Mouse (Mus musculus): ENCODE results near the gene Meis2.

Meis2 gene

GRCm38 (mm10) chr2:115901007-115901406, 164.6 kb downstream of the Meis2 start:
- no peak for DNase-seq (ENCODE audit: low read depth, low spot score)
- Histone ChIP-seq H3K36me3 (ENCODE audit: control insufficient read depth, insufficient read depth, low read length, poor library complexity, severe bottlenecking) (no peaks in the 10 kb centered on the region), H3K27me3 (ENCODE audit: control insufficient read depth, insufficient read depth, low read length, poor library complexity, severe bottlenecking) (no peaks in the 10 kb centered on the region)

GRCm38 (mm10) chr2:115897559-115897958, 168.1 kb downstream of the Meis2 start:
- no peaks in the 10 kb centered on the region for H3K36me3 ChIP-seq (ENCODE audit: control insufficient read depth, insufficient read depth, low read length, poor library complexity, severe bottlenecking)
- H3K27me3 ChIP-seq (ENCODE audit: control insufficient read depth, insufficient read depth, low read length, poor library complexity, severe bottlenecking): no peaks in the 10 kb centered on the region
- no peak for DNase-seq (ENCODE audit: low read depth, low spot score)

- Histone ChIP-seq H3K27me3 (ENCODE audit: control insufficient read depth, insufficient read depth, low read length, poor library complexity, severe bottlenecking) (no peaks in the 10 kb centered on the region), H3K36me3 (ENCODE audit: control insufficient read depth, insufficient read depth, low read length, poor library complexity, severe bottlenecking) (no peaks in the 10 kb centered on the region)
- DNase-seq (ENCODE audit: low read depth, low spot score): no peak
Measured at GRCm38 (mm10) chr2:115897001-115897400, 168.6 kb downstream of the Meis2 start.

GRCm38 (mm10) chr2:115895717-115896116, 169.9 kb downstream of the Meis2 start:
- no peaks in the 10 kb centered on the region for H3K36me3 ChIP-seq (ENCODE audit: control insufficient read depth, insufficient read depth, low read length, poor library complexity, severe bottlenecking)
- DNase-seq (ENCODE audit: low read depth, low spot score): no peak
- H3K27me3 ChIP-seq (ENCODE audit: control insufficient read depth, insufficient read depth, low read length, poor library complexity, severe bottlenecking): no peaks in the 10 kb centered on the region

GRCm38 (mm10) chr2:115895256-115895655, 170.4 kb downstream of the Meis2 start:
- no peaks in the 10 kb centered on the region for H3K27me3 ChIP-seq (ENCODE audit: control insufficient read depth, insufficient read depth, low read length, poor library complexity, severe bottlenecking)
- no peaks in the 10 kb centered on the region for H3K36me3 ChIP-seq (ENCODE audit: control insufficient read depth, insufficient read depth, low read length, poor library complexity, severe bottlenecking)
- no peak for DNase-seq (ENCODE audit: low read depth, low spot score)

- DNase-seq (ENCODE audit: low read depth, low spot score): no peak
- no peaks in the 10 kb centered on the region for H3K36me3 ChIP-seq (ENCODE audit: control insufficient read depth, insufficient read depth, low read length, poor library complexity, severe bottlenecking)
- H3K27me3 ChIP-seq (ENCODE audit: control insufficient read depth, insufficient read depth, low read length, poor library complexity, severe bottlenecking): no peaks in the 10 kb centered on the region
Measured at GRCm38 (mm10) chr2:115893113-115893512, 172.5 kb downstream of the Meis2 start.

- Histone ChIP-seq H3K36me3 (ENCODE audit: control insufficient read depth, insufficient read depth, low read length, poor library complexity, severe bottlenecking) (no peaks in the 10 kb centered on the region), H3K27me3 (ENCODE audit: control insufficient read depth, insufficient read depth, low read length, poor library complexity, severe bottlenecking) (no peaks in the 10 kb centered on the region)
- DNase-seq (ENCODE audit: low read depth, low spot score): no peak
Measured at GRCm38 (mm10) chr2:115890715-115891114, 174.9 kb downstream of the Meis2 start.

- DNase-seq (ENCODE audit: low read depth, low spot score): no peak
- no peaks in the 10 kb centered on the region for H3K36me3 ChIP-seq (ENCODE audit: control insufficient read depth, insufficient read depth, low read length, poor library complexity, severe bottlenecking)
- H3K27me3 ChIP-seq (ENCODE audit: control insufficient read depth, insufficient read depth, low read length, poor library complexity, severe bottlenecking): no peaks in the 10 kb centered on the region
Measured at GRCm38 (mm10) chr2:115890030-115890429, 175.6 kb downstream of the Meis2 start.

- Histone ChIP-seq H3K36me3 (ENCODE audit: control insufficient read depth, insufficient read depth, low read length, poor library complexity, severe bottlenecking) (no peaks in the 10 kb centered on the region), H3K27me3 (ENCODE audit: control insufficient read depth, insufficient read depth, low read length, poor library complexity, severe bottlenecking) (no peaks in the 10 kb centered on the region)
- no peak for DNase-seq (ENCODE audit: low read depth, low spot score)
Measured at GRCm38 (mm10) chr2:115889212-115889611, 176.4 kb downstream of the Meis2 start.

- no peak for DNase-seq (ENCODE audit: low read depth, low spot score)
- no peaks in the 10 kb centered on the region for H3K36me3 ChIP-seq (ENCODE audit: control insufficient read depth, insufficient read depth, low read length, poor library complexity, severe bottlenecking)
- H3K27me3 ChIP-seq (ENCODE audit: control insufficient read depth, insufficient read depth, low read length, poor library complexity, severe bottlenecking): no peaks in the 10 kb centered on the region
Measured at GRCm38 (mm10) chr2:115888336-115889077, 177.1 kb downstream of the Meis2 start.

- no peak for DNase-seq (ENCODE audit: low read depth, low spot score)
- Histone ChIP-seq H3K36me3 (ENCODE audit: control insufficient read depth, insufficient read depth, low read length, poor library complexity, severe bottlenecking) (no peaks in the 10 kb centered on the region), H3K27me3 (ENCODE audit: control insufficient read depth, insufficient read depth, low read length, poor library complexity, severe bottlenecking) (no peaks in the 10 kb centered on the region)
Measured at GRCm38 (mm10) chr2:115887631-115888030, 178.0 kb downstream of the Meis2 start.

GRCm38 (mm10) chr2:115884184-115884583, 181.5 kb downstream of the Meis2 start:
- Histone ChIP-seq H3K36me3 (ENCODE audit: control insufficient read depth, insufficient read depth, low read length, poor library complexity, severe bottlenecking) (no peaks in the 10 kb centered on the region), H3K27me3 (ENCODE audit: control insufficient read depth, insufficient read depth, low read length, poor library complexity, severe bottlenecking) (no peaks in the 10 kb centered on the region)
- DNase-seq (ENCODE audit: low read depth, low spot score): no peak

- no peak for DNase-seq (ENCODE audit: low read depth, low spot score)
- no peaks in the 10 kb centered on the region for H3K36me3 ChIP-seq (ENCODE audit: control insufficient read depth, insufficient read depth, low read length, poor library complexity, severe bottlenecking)
- H3K27me3 ChIP-seq (ENCODE audit: control insufficient read depth, insufficient read depth, low read length, poor library complexity, severe bottlenecking): no peaks in the 10 kb centered on the region
Measured at GRCm38 (mm10) chr2:115883520-115883919, 182.1 kb downstream of the Meis2 start.

GRCm38 (mm10) chr2:115875802-115876531, 189.7 kb downstream of the Meis2 start:
- no peaks in the 10 kb centered on the region for H3K36me3 ChIP-seq (ENCODE audit: control insufficient read depth, insufficient read depth, low read length, poor library complexity, severe bottlenecking)
- DNase-seq (ENCODE audit: low read depth, low spot score): no peak
- H3K27me3 ChIP-seq (ENCODE audit: control insufficient read depth, insufficient read depth, low read length, poor library complexity, severe bottlenecking): no peaks in the 10 kb centered on the region

- H3K36me3 ChIP-seq (ENCODE audit: control insufficient read depth, insufficient read depth, low read length, poor library complexity, severe bottlenecking): no peaks in the 10 kb centered on the region
- no peak for DNase-seq (ENCODE audit: low read depth, low spot score)
- no peaks in the 10 kb centered on the region for H3K27me3 ChIP-seq (ENCODE audit: control insufficient read depth, insufficient read depth, low read length, poor library complexity, severe bottlenecking)
Measured at GRCm38 (mm10) chr2:115872851-115873250, 192.8 kb downstream of the Meis2 start.
